Mouse (Mus musculus): ENCODE results near the gene Sh3yl1.

The Sh3yl1 gene

GRCm38 (mm10) chr12:30943057-30943986 is 31.9 kb downstream of the Sh3yl1 start:
- DNase-seq (ENCODE audit: low read depth, low spot score), result no peak

- DNase-seq (ENCODE audit: low read depth, low spot score), result no peak
Measured at GRCm38 (mm10) chr12:30944197-30944596, 32.7 kb downstream of the Sh3yl1 start.

GRCm38 (mm10) chr12:30970700-30971099 is 59.2 kb downstream of the Sh3yl1 start:
- no peak for DNase-seq (ENCODE audit: low read depth, low spot score)

GRCm38 (mm10) chr12:31003795-31004194 is 92.3 kb downstream of the Sh3yl1 start:
- no peak for DNase-seq (ENCODE audit: low read depth, low spot score)

- DNase-seq (ENCODE audit: low read depth, low spot score), result peak; percentile 78
Measured at GRCm38 (mm10) chr12:31005010-31005409, 93.5 kb downstream of the Sh3yl1 start.

- DNase-seq (ENCODE audit: low read depth, low spot score), result peak; percentile 24
Measured at GRCm38 (mm10) chr12:31008171-31008570, 96.7 kb downstream of the Sh3yl1 start.
